Mouse (Mus musculus) stomach, embryonic 15.5 days (tissue): ENCODE measurements around the gene Aif1. TPM values are rescaled to one million over a fixed set of nuclear protein-coding genes. Genes with fewer than 3 reads are reported as not detected.

Experiments
- ATAC-seq: fragments of 200-750 bp; cut with Nextera tagmentation; 2 replicates; pipeline ENCODE4 v1.8.0; 2017; ENCODE audit warnings: low read depth, moderate number of reproducible peaks, moderate TSS enrichment; ENCODE audit not compliant: insufficient read depth, low FRiP score
- H3K27ac ChIP-seq: fragments of 300-500 bp; sonication (generic); 2 replicates; pipeline ENCODE4 v1.5.1; 2015; ENCODE audit warnings: mild to moderate bottlenecking, inconsistent platforms
- H3K27me3 ChIP-seq: fragments of 300-500 bp; sonication (generic); replicated peaks from 2 replicates; pipeline ENCODE4 v1.6.1; 2015; ENCODE audit warnings: inconsistent platforms
- H3K36me3 ChIP-seq: fragments of 300-500 bp; sonication (generic); 2 replicates; pipeline ENCODE4 v1.6.1; 2015; ENCODE audit warnings: inconsistent platforms
- H3K4me1 ChIP-seq: fragments of 300-500 bp; sonication (generic); 2 replicates; pipeline ENCODE4 v1.6.1; 2015; ENCODE audit warnings: inconsistent platforms
- H3K4me2 ChIP-seq: fragments of 300-500 bp; sonication (generic); 2 replicates; pipeline ENCODE4 v1.6.1; 2015; ENCODE audit warnings: mild to moderate bottlenecking, inconsistent platforms
- H3K4me3 ChIP-seq: fragments of 300-500 bp; sonication (generic); replicated peaks from 2 replicates; pipeline ENCODE4 v1.5.1; 2015; ENCODE audit warnings: inconsistent platforms
- H3K9ac ChIP-seq: fragments of 300-500 bp; sonication (generic); 2 replicates; pipeline ENCODE4 v1.6.1; 2015; ENCODE audit warnings: inconsistent platforms
- H3K9me3 ChIP-seq: fragments of 300-500 bp; sonication (generic); 2 replicates; pipeline ENCODE4 v1.6.1; 2016; ENCODE audit warnings: inconsistent platforms
- WGBS: fragments of 180-500 bp; shearing (Covaris S2); methylation state at CpG from one replicate; pipeline ENCODE4 v1.1.7; 2015; 5-methylcytosine and 5-hydroxymethylcytosine counted together
- polyA plus RNA-seq: library from polyadenylated mRNA; unstranded; fragments of >200 nt; fragmentation: Nextera tagmentation; extraction: Ambion mirVana; gene quantifications from 2 replicates; pipeline ENCODE4 v1.2.1, GENCODE M21; 2015

Gene Aif1
- polyA plus RNA-seq, 1 experiment from 2014 or later, result 18.7 TPM

DNA sequence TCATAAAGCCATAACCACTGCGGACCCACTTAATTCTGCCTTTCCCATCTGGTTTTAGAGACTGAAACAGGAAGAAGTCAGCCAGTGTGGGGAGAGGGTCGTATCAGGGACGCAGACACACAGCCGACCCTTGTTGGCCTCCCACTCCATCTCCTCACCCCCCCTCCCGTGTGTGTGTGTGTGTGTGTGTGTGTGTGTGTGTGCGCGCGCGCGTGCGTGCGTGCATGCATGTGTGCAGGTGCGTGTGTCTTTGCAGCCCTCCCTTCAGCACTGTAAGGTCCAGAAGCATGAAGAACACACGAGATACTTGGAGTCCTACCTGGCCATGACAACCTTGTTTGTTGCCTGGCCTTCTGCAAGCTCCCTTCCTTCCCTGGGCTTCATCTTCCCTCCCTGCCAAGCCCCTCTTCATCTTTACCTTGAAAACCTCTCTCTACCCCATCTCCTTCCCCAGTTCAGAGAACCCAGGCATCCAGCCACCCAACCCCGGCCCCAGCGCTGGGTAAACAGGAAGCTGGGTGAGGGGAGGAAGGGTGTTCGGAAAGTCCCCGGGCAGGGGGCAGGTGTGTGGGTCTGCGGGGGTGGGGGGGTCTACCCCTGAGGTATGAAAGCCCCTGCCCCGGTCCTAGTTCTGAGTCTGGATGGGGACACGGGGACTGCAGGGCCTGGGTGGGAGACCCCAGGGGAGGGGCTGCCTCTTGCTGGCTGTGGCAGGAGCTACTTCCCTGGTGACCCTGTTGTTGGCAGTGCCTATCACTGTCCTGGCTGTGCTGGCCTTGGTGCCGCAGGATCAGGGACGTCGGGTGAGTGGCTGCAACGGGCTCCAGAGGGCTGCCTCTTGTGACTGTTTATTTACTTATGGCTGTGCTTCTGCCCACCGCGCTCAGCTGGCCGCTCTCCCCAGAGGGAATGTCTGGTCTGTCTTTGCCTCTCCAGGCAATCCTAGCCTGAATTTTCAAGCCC, 18.3 kb upstream of the Aif1 start, which contains the start of gene Ltb:
Gene Ltb, plus strand, starts transcription at position 559 of the 963 bp plus-strand sequence.
- Histone ChIP-seq H3K9me3 (no peaks in the 10 kb centered on the region), H3K27me3 (peaks cover 15% of the 10 kb centered on the region), H3K36me3 (no peaks in the 10 kb centered on the region), H3K27ac (no peak within 1 kb of the TSS), H3K4me1 (peaks cover 15% of the 10 kb centered on the region; the same call in 1 of the 2 replicates), H3K9ac (no peak within 1 kb of the TSS), H3K4me3 (peak within 1 kb of the TSS; percentile 47), H3K4me2 (peak within 1 kb of the TSS; percentile 93)
- no peak for ATAC-seq
- WGBS, result 54% methylated on average over 28 of the region's 28 CpGs

DNA sequence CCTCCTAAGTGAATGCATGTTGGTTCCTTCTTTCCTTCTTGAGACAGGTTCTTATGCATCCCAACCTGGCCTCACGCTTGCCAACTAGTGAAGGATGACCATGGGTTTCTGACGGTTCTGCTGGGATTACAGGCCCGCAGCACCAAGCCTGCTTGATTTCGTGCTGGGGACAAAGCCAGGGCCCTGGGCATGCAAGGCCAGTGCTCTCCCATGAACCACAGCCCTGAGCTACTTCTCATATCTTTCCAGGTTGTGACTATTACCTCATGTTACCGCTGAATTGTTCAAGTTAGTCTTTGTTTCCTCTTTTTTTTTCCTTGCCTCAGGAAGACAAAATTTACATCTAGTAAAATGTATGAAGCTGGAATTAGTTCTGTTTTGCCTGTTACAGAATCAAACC, 17.1 kb upstream of the Aif1 start:
- Histone ChIP-seq H3K27me3 (peaks cover 11% of the 10 kb centered on the region), H3K9me3 (no peaks in the 10 kb centered on the region), H3K4me1 (peaks cover 15% of the 10 kb centered on the region; the same call in 1 of the 2 replicates), H3K4me3 (no peak overlapping the region), H3K27ac (no peak overlapping the region; the same call in 1 of the 2 replicates), H3K9ac (no peak overlapping the region), H3K36me3 (no peaks in the 10 kb centered on the region), H3K4me2 (no peak overlapping the region)
- no peak for ATAC-seq
- WGBS, result 86% methylated on average over 5 of the region's 5 CpGs

DNA sequence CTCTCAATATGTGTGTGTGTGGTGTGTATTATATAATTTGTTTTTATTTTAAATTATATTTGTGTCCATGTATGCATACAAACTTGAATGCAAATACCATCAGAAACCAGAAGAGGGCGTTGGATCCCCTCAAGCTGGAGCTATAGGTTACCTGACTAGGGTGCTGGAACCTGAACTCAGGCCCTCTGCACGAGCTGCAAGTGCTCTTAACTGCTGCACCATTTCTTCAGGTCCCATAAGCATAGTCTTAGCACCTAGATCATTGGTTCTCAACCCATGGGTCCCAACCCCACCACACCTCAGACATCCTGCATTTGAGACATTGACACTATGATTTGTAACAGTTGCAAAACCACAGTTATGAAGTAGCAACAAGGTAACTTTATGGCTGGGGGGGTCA, 15.9 kb upstream of the Aif1 start:
- Histone ChIP-seq H3K27me3 (peaks cover 11% of the 10 kb centered on the region), H3K9ac (no peak overlapping the region), H3K27ac (no peak overlapping the region), H3K4me2 (no peak overlapping the region), H3K36me3 (no peaks in the 10 kb centered on the region), H3K4me1 (peaks cover 16% of the 10 kb centered on the region), H3K9me3 (no peaks in the 10 kb centered on the region), H3K4me3 (no peak overlapping the region)
- WGBS, result 61% methylated on average over 2 of the region's 2 CpGs
- no peak for ATAC-seq

DNA sequence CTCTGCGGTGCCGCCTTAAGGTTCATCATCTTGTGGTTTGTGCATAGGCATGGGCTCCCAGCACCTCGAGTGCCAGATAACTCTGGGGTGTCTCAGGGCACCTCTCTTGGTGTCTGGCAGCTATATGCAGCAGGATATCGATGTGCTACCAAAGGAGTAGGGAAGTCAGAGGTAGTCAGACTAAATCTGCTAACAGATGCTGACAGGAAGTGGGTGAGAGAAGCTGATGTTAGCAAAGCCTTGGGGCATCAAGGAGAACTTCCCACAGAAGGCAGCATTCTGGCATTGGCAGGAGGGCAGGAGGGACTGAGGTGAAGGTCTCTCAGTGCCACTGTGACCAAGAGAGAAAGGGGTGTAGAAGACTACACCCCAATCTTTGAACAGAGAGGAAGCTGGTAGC, 14.2 kb upstream of the Aif1 start:
- H3K9me3 ChIP-seq, result no peaks in the 10 kb centered on the region
- H3K4me3 ChIP-seq, result no peak overlapping the region
- H3K4me2 ChIP-seq, result no peak overlapping the region
- H3K9ac ChIP-seq, result no peak overlapping the region
- no peak for ATAC-seq
- WGBS, result 69% methylated on average over 4 of the region's 4 CpGs
- no peak overlapping the region for H3K27ac ChIP-seq
- H3K27me3 ChIP-seq, result peaks cover 3% of the 10 kb centered on the region
- H3K4me1 ChIP-seq, result peaks cover 15% of the 10 kb centered on the region
- no peaks in the 10 kb centered on the region for H3K36me3 ChIP-seq

DNA sequence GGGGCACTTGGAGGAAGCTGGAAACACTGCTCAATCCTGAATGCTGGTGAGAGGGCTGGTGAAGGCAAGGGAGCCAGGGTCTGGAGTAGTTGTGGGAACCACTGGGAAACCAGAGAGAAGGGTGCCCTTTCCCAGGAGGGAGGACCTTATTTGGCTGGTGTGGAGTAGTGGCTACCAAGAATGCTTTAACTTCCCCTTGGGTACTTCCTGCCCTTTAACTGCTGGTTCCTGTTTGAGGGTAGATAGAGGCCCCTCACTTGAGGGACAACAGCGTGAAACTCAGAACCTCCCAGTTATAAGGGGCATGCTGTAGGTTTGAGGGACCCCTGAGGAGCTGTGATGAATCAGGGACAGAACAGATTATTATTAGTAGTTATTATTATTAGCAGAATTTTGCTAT, 13.3 kb upstream of the Aif1 start:
- ATAC-seq, result no peak
- no peaks in the 10 kb centered on the region for H3K9me3 ChIP-seq
- H3K9ac ChIP-seq, result no peak overlapping the region
- no peak overlapping the region for H3K27ac ChIP-seq
- H3K27me3 ChIP-seq, result no peaks in the 10 kb centered on the region
- H3K36me3 ChIP-seq, result no peaks in the 10 kb centered on the region
- H3K4me2 ChIP-seq, result no peak overlapping the region
- 54% methylated on average over 1 of the region's 1 CpGs for WGBS
- H3K4me3 ChIP-seq, result no peak overlapping the region
- H3K4me1 ChIP-seq, result peaks cover 9% of the 10 kb centered on the region

DNA sequence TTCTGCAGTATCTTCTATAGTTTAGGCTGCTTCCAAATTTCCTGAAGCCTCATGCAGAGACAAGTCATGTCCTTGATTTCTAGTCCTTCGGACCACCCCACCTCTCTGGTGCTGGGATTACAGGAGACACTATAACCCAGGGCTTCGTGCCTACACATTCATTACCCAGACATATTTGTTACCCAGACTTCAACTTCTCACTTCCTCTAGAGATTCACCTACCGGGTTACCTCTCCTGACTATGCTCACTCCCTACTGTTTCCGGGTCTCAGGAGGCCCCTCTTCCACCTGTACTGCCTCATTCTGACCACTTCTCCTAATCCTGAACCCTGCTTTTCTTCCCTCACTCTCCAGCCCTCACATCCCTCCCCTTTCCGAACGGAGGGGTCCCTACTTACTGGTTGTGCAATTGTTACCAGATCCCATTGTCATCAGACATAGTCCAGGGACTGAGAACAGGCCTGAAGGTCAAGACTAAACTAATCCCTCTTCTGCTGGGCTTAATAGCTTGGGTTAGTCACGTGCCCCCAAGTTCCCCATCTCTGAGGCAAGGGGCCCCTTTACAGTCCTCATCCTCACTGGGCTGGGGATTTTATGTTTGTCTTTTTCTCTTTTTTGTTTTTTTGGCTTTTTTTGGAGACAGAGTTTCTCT, 12.2 kb upstream of the Aif1 start, which contains the start of gene Lst1:
Gene Lst1, minus strand, starts transcription at position 481 of the 652 bp plus-strand sequence.
- H3K9me3 ChIP-seq, result no peaks in the 10 kb centered on the region
- H3K27ac ChIP-seq, result peak within 1 kb of the TSS; percentile 31; the same call in 1 of the 2 replicates
- 58% methylated on average over 7 of the region's 7 CpGs for WGBS
- no peak within 1 kb of the TSS for H3K9ac ChIP-seq
- no peak for ATAC-seq
- no peak within 1 kb of the TSS; the same call in 1 of the 2 replicates for H3K4me2 ChIP-seq
- H3K4me1 ChIP-seq, result peaks cover 9% of the 10 kb centered on the region
- no peaks in the 10 kb centered on the region for H3K27me3 ChIP-seq
- no peak within 1 kb of the TSS for H3K4me3 ChIP-seq
- no peaks in the 10 kb centered on the region for H3K36me3 ChIP-seq

DNA sequence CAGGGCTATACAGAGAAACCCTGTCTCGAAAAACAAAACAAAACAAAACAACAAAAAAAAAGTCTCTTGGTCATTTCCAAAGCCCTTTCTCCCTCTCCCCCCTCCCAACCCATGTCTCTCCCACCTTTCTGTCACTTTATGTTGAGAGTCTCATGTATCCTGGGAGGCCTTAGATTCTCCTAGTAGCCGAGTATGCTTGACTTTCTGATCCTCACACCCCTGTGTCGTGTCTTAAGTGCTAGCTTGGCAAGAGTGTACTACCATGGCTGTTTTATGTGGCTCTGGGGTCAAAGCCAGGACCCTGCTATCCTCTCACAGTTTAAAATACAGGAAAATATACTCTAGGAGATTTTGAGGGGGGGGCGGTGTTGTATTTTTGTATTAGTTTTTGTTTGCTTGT, 11.5 kb upstream of the Aif1 start:
- Histone ChIP-seq H3K4me2 (no peak overlapping the region; the same call in 1 of the 2 replicates), H3K36me3 (no peaks in the 10 kb centered on the region), H3K27ac (no peak overlapping the region), H3K9me3 (no peaks in the 10 kb centered on the region), H3K27me3 (no peaks in the 10 kb centered on the region), H3K4me3 (no peak overlapping the region), H3K9ac (no peak overlapping the region), H3K4me1 (peaks cover 9% of the 10 kb centered on the region)
- WGBS, result 61% methylated on average over 4 of the region's 4 CpGs
- no peak for ATAC-seq

DNA sequence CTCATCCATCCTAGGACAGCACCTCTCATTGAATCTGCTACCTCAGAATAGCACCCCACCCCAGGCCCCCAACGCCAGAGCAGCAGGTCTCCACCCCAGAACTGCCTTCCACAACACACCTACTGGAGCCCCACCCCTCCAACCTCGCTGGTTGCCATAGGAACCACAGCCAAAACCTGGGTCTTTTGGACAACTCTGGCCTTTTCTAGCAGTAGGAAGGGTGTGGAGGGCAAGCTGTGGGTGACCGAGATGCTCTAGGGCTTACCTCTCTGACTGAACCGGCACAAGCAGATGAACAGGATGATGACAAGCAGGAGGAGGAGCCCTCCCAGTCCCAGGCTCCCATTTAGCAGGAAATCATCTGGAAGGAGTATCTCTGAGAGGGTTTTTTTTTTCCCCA, 10.8 kb upstream of the Aif1 start:
- Histone ChIP-seq H3K4me2 (peak overlapping the region; percentile 58), H3K36me3 (no peaks in the 10 kb centered on the region), H3K4me1 (peaks cover 9% of the 10 kb centered on the region), H3K27ac (peak overlapping the region; percentile 73), H3K9ac (no peak overlapping the region), H3K27me3 (no peaks in the 10 kb centered on the region), H3K9me3 (no peaks in the 10 kb centered on the region), H3K4me3 (peak overlapping the region; percentile 48)
- peak; percentile 20; the same call in 1 of the 2 replicates for ATAC-seq
- 0% methylated on average over 4 of the region's 4 CpGs for WGBS

DNA sequence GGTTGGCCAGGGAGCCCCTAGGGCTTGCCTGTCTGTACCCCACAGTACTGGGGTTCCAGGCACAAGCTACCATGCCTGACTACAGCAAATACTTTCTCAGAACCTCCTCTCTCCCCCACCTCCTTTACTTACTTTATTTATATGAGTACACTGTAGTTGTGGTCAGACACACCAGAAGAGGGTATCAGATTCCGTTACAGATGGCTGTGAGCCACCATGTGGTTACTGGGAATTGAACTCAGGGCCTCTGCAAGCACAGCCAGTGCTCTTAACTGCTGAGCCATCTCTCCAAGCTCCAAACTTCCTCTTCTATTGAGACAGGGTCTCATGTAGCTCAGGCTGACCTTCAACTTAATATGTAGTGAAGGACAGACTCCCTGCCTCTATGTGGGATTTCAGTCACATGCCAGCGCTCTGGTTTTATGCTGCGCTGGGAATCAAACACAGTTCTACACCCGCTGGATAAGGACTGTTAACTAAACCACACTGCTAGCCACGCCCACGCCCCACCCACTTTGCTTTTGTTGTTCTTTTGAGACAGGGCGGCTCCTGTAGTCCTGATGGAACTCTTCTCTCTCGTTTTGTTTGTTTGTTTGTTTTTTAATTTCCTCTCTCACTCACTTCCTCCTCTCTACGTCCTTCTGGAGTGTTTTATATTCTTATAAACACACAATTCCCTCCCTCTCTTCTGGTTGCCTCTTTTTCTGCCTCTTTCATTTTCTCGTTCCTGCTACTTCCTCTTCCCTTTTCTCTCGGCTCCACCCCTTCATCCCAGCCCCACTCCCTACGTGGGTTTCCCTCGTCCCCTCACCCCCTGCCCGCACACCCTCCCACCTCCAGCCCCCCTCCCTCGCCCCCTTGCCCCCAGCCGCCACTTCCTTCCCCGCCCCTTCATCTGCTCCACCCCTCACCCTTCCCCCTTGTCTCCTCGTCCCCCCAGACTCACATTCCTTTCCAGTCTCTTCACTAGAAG, 10.1 kb upstream of the Aif1 start:
- H3K9me3 ChIP-seq, result no peaks in the 10 kb centered on the region
- 5% methylated on average over 18 of the region's 18 CpGs for WGBS
- H3K27ac ChIP-seq, result peak overlapping the region; percentile 73
- H3K27me3 ChIP-seq, result no peaks in the 10 kb centered on the region
- ATAC-seq, result 0 out of 2 replicates have a peak, but pooled peaks have one; percentile 20
- H3K4me1 ChIP-seq, result peaks cover 9% of the 10 kb centered on the region
- peak overlapping the region; percentile 58 for H3K4me2 ChIP-seq
- peak overlapping the region; percentile 48 for H3K4me3 ChIP-seq
- H3K9ac ChIP-seq, result peak overlapping the region; percentile 12; the same call in 1 of the 2 replicates
- no peaks in the 10 kb centered on the region for H3K36me3 ChIP-seq

DNA sequence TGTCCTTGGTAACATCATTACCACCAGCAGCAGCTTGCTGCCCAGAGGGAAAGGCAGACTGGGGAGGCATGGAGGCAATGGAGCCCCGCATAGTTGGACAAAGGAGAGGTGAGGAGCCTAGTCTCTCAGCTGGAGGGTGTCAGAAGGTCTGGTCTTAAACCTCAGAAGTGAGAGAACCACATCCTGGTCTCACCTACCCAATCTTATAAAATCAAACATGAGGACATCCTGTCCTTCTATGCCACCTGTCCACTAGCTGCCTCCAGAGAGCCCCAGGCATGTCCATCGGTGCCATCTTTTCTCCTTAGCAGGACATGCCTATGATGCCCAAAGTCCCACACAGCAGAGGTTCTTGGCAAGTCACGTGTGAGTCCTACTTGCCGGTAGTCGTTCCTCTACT, 4.2 kb upstream of the Aif1 start:
- 88% methylated on average over 5 of the region's 5 CpGs for WGBS
- no peaks in the 10 kb centered on the region for H3K4me1 ChIP-seq
- no peak overlapping the region for H3K27ac ChIP-seq
- H3K4me3 ChIP-seq, result no peak overlapping the region
- H3K9me3 ChIP-seq, result no peaks in the 10 kb centered on the region
- no peak for ATAC-seq
- no peak overlapping the region for H3K9ac ChIP-seq
- no peak overlapping the region for H3K4me2 ChIP-seq
- H3K27me3 ChIP-seq, result no peaks in the 10 kb centered on the region
- no peaks in the 10 kb centered on the region for H3K36me3 ChIP-seq

DNA sequence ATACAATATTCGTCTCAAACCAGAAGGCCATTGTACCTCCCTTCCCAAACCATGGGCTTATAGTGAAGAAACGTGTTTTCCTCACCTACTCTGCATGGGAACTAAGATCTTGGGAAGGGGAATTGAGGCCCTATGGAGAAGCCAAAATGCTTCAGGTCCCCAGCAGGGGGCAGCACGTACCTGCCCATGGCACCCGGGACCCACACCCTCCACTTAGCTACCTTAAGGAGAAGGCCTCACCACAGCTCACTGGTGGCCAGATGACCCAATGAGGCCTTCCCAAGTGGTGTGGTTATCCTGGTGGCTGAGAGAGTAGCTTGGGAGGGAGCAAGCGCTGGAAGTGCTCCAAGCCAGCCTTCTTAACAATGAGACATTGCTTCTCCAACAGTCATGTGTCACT, 2.7 kb upstream of the Aif1 start:
- H3K4me3 ChIP-seq, result no peak overlapping the region
- WGBS, result 12% methylated on average over 5 of the region's 5 CpGs

More for the DNA sequence above, 2.7 kb upstream of the Aif1 start:
- Histone ChIP-seq H3K9me3 (no peaks in the 10 kb centered on the region), H3K9ac (no peak overlapping the region), H3K36me3 (no peaks in the 10 kb centered on the region), H3K27ac (no peak overlapping the region), H3K4me1 (no peaks in the 10 kb centered on the region), H3K27me3 (no peaks in the 10 kb centered on the region), H3K4me2 (no peak overlapping the region)
- peak; percentile 87; the same call in 1 of the 2 replicates for ATAC-seq
